Mouse (Mus musculus) kidney, adult 2 months (tissue): ENCODE measurements at regions not wholly inside any gene's neighbourhood (a gene's known extent, or its start where the extent isn't known, plus 50 kb on each side); places are given as distances from the start of the nearest gene placed in this dataset.

ENCODE experiments used
- CTCF ChIP-seq: fragments of 200-500 bp; conservative IDR thresholded peaks from 2 replicates; pipeline ENCODE4 v1.5.1; 2011; ENCODE audit warnings: low read depth, mild to moderate bottlenecking, control low read depth, low read length, moderate library complexity, mixed read lengths; ENCODE audit not compliant: insufficient read depth, insufficient read length
- POLR2A ChIP-seq: fragments of 200-500 bp; IDR thresholded peaks from one replicate; pipeline ENCODE4 v1.6.1; 2011; ENCODE audit warnings: low read depth, low read length, control low read depth

DNA sequence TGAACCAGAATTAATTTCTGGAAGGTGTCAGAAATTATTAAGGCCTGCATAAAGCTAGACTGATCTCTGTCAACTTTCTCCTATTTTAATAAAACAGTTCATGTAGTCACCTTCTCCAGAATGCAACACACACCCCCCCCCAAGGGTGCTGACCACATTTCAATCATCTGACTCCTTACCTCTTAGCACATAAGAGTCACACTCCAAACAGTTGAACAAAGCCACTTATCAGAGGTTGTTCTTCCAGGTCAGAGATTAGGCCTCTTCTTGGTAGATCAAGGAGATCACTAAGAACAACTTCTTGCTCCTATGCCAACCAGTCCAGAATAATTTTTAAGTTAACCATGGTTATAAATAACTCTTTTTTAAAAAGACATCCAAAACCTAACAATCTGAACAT, 86.0 kb upstream of the 2610301B20Rik start:
- no peak for TF ChIP-seq CTCF
- TF ChIP-seq POLR2A: no peak
